Mouse (Mus musculus) adrenal gland, adult 18-20 months (tissue): Measurements from ENCODE around the gene Gm44511. TPM values are rescaled to one million over a fixed set of nuclear protein-coding genes. Genes with fewer than 3 reads are reported as not detected.

Experiments
- DNase-seq, 2 experiments: peaks; one replicate each; pipeline ENCODE4 v3.0.0; 2021 to 2022; ENCODE audit warnings: low spot score in 2 of 2
- long read RNA-seq, 2 experiments: library from polyadenylated mRNA; stranded (forward); transcript quantifications; one replicate each; pipeline ENCODE4 v2.0.0; 2021
- total RNA-seq, 2 experiments: library from RNA; stranded (reverse); gene quantifications; 1 replicate in 1 of 2; 2 replicates in 1 of 2; pipeline ENCODE4 v1.2.3; 2021

Gm44511 gene
- total RNA-seq = not detected
- long read RNA-seq, experiment 1, partial matches to known transcripts = 0 of 3 reads
- long read RNA-seq, experiment 1, other reads (novel, unspliced or antisense) = 3 of 3 reads
- long read RNA-seq, experiment 2, partial matches to known transcripts = 0 of 8 reads
- long read RNA-seq, experiment 2, other reads (novel, unspliced or antisense) = 8 of 8 reads

GRCm38 (mm10) chr6:128826132-128826531 is at the start of gene Gm44511, which contains the start of gene Klrb1b:
Gene Gm44511, minus strand, starts transcription at chr6:128826315.
Gene Klrb1b, minus strand, starts transcription at chr6:128826331.
- DNase-seq = no peak

GRCm38 (mm10) chr6:128871910-128872610 is 45.9 kb upstream of the Gm44511 start:
- no peak for DNase-seq

GRCm38 (mm10) chr6:128868861-128869260 is 42.7 kb upstream of the Gm44511 start:
- DNase-seq = no peak

GRCm38 (mm10) chr6:128857976-128858375 is 31.9 kb upstream of the Gm44511 start:
- DNase-seq = no peak

GRCm38 (mm10) chr6:128856250-128856649 is 30.1 kb upstream of the Gm44511 start:
- peak in 1 of 2 experiments; percentile 55 for DNase-seq

GRCm38 (mm10) chr6:128855477-128855876 is 29.4 kb upstream of the Gm44511 start:
- DNase-seq = no peak

- DNase-seq = no peak
Observed at GRCm38 (mm10) chr6:128854895-128855294, 28.8 kb upstream of the Gm44511 start.

GRCm38 (mm10) chr6:128854024-128854820 is 28.1 kb upstream of the Gm44511 start:
- peak; percentile 65 to 67 for DNase-seq

GRCm38 (mm10) chr6:128852766-128853165 is 26.7 kb upstream of the Gm44511 start:
- no peak for DNase-seq

- no peak for DNase-seq
Observed at GRCm38 (mm10) chr6:128851151-128851550, 25.0 kb upstream of the Gm44511 start.

GRCm38 (mm10) chr6:128850671-128851070 is 24.6 kb upstream of the Gm44511 start:
- no peak for DNase-seq

- peak in 1 of 2 experiments; percentile 48 for DNase-seq
Observed at GRCm38 (mm10) chr6:128849902-128850301, 23.8 kb upstream of the Gm44511 start.

GRCm38 (mm10) chr6:128847401-128847800 is 21.3 kb upstream of the Gm44511 start:
- no peak for DNase-seq

GRCm38 (mm10) chr6:128845998-128846542 is 20.0 kb upstream of the Gm44511 start:
- DNase-seq = no peak

GRCm38 (mm10) chr6:128845319-128845979 is 19.3 kb upstream of the Gm44511 start:
- DNase-seq = peak; percentile 82 to 86

GRCm38 (mm10) chr6:128844586-128845080 is 18.5 kb upstream of the Gm44511 start:
- DNase-seq = no peak

GRCm38 (mm10) chr6:128844131-128844530 is 18.0 kb upstream of the Gm44511 start:
- DNase-seq = no peak

- DNase-seq = peak; percentile 57 to 63
Observed at GRCm38 (mm10) chr6:128843479-128843992, 17.4 kb upstream of the Gm44511 start.

- DNase-seq = peak; percentile 78 to 94
Observed at GRCm38 (mm10) chr6:128842945-128843478, 16.9 kb upstream of the Gm44511 start.

GRCm38 (mm10) chr6:128842356-128842944 is 16.3 kb upstream of the Gm44511 start:
- DNase-seq = no peak
